Mouse (Mus musculus): ENCODE measurements around the gene Nfu1. TPM values are rescaled to one million over a fixed set of nuclear protein-coding genes. Genes with fewer than 3 reads are reported as not detected.

Gene Nfu1
- polyA plus RNA-seq, 1 experiment: 88.5 TPM

- Histone ChIP-seq H3K4me3 (replicated peaks; ENCODE audit: extremely low read depth, low read depth, low read length) (no peak overlapping the region), H3K4me1 (ENCODE audit: control insufficient read depth, insufficient read depth, low read length) (no peaks in the 10 kb centered on the region)
- WGBS: 70% methylated on average over 3 of the region's 3 CpGs
- peak; percentile 34 for DNase-seq
- TF ChIP-seq CTCF (IDR thresholded peaks at IDR 0.05; ENCODE audit: insufficient read depth, low read length) (no peak), POLR2A (IDR thresholded peaks at IDR 0.05; ENCODE audit: borderline replicate concordance, extremely low read depth, low read depth, low read length) (no peak)
Measured at GRCm38 (mm10) chr6:86991041-86991440, 18.0 kb upstream of the Nfu1 start.

- WGBS: 94% methylated on average over 8 of the region's 8 CpGs
- TF ChIP-seq POLR2A (IDR thresholded peaks at IDR 0.05; ENCODE audit: borderline replicate concordance, extremely low read depth, low read depth, low read length) (no peak), CTCF (IDR thresholded peaks at IDR 0.05; ENCODE audit: insufficient read depth, low read length) (no peak)
- Histone ChIP-seq H3K4me3 (replicated peaks; ENCODE audit: extremely low read depth, low read depth, low read length) (no peak overlapping the region), H3K4me1 (ENCODE audit: control insufficient read depth, insufficient read depth, low read length) (no peaks in the 10 kb centered on the region)
- DNase-seq: no peak
Measured at GRCm38 (mm10) chr6:86992349-86992748, 16.7 kb upstream of the Nfu1 start.

- WGBS: 69% methylated on average over 4 of the region's 4 CpGs
Measured at GRCm38 (mm10) chr6:86994254-86994653, 14.8 kb upstream of the Nfu1 start.

GRCm38 (mm10) chr6:86996629-86997307 is 12.3 kb upstream of the Nfu1 start:
- H3K4me1 ChIP-seq (ENCODE audit: control insufficient read depth, insufficient read depth, low read length): no peaks in the 10 kb centered on the region
- DNase-seq: no peak
- WGBS: 78% methylated on average over 5 of the region's 5 CpGs
- no peak overlapping the region for H3K4me3 ChIP-seq (replicated peaks; ENCODE audit: extremely low read depth, low read depth, low read length)
- TF ChIP-seq POLR2A (IDR thresholded peaks at IDR 0.05; ENCODE audit: borderline replicate concordance, extremely low read depth, low read depth, low read length) (no peak), CTCF (IDR thresholded peaks at IDR 0.05; ENCODE audit: insufficient read depth, low read length) (no peak)

More at GRCm38 (mm10) chr6:86994254-86994653, 14.8 kb upstream of the Nfu1 start:
- H3K4me3 ChIP-seq (replicated peaks; ENCODE audit: extremely low read depth, low read depth, low read length): no peak overlapping the region
- TF ChIP-seq POLR2A (IDR thresholded peaks at IDR 0.05; ENCODE audit: borderline replicate concordance, extremely low read depth, low read depth, low read length): no peak
- no peak for TF ChIP-seq CTCF (IDR thresholded peaks at IDR 0.05; ENCODE audit: insufficient read depth, low read length)
- DNase-seq: no peak
- H3K4me1 ChIP-seq (ENCODE audit: control insufficient read depth, insufficient read depth, low read length): no peaks in the 10 kb centered on the region

GRCm38 (mm10) chr6:86997360-86997759 is 11.7 kb upstream of the Nfu1 start:
- TF ChIP-seq CTCF (IDR thresholded peaks at IDR 0.05; ENCODE audit: insufficient read depth, low read length) (no peak), POLR2A (IDR thresholded peaks at IDR 0.05; ENCODE audit: borderline replicate concordance, extremely low read depth, low read depth, low read length) (no peak)
- DNase-seq: no peak
- Histone ChIP-seq H3K4me3 (replicated peaks; ENCODE audit: extremely low read depth, low read depth, low read length) (no peak overlapping the region), H3K4me1 (ENCODE audit: control insufficient read depth, insufficient read depth, low read length) (no peaks in the 10 kb centered on the region)
- WGBS: 89% methylated on average over 6 of the region's 6 CpGs

GRCm38 (mm10) chr6:87001995-87002394 is 7.0 kb upstream of the Nfu1 start:
- TF ChIP-seq CTCF (IDR thresholded peaks at IDR 0.05; ENCODE audit: insufficient read depth, low read length): no peak
- TF ChIP-seq POLR2A (IDR thresholded peaks at IDR 0.05; ENCODE audit: borderline replicate concordance, extremely low read depth, low read depth, low read length): no peak
- WGBS: 88% methylated on average over 6 of the region's 6 CpGs
- 0 out of 2 replicates have a peak, but pooled peaks cover 2% of the 10 kb centered on the region for H3K4me1 ChIP-seq (ENCODE audit: control insufficient read depth, insufficient read depth, low read length)
- no peak for DNase-seq
- H3K4me3 ChIP-seq (replicated peaks; ENCODE audit: extremely low read depth, low read depth, low read length): no peak overlapping the region

GRCm38 (mm10) chr6:87002521-87003055 is 6.4 kb upstream of the Nfu1 start:
- DNase-seq: peak; percentile 82

GRCm38 (mm10) chr6:87004099-87004498 is 4.9 kb upstream of the Nfu1 start:
- 0 out of 2 replicates have a peak, but pooled peaks cover 2% of the 10 kb centered on the region for H3K4me1 ChIP-seq (ENCODE audit: control insufficient read depth, insufficient read depth, low read length)
- TF ChIP-seq POLR2A (IDR thresholded peaks at IDR 0.05; ENCODE audit: borderline replicate concordance, extremely low read depth, low read depth, low read length) (no peak), CTCF (IDR thresholded peaks at IDR 0.05; ENCODE audit: insufficient read depth, low read length) (no peak)
- 85% methylated on average over 2 of the region's 2 CpGs for WGBS
- H3K4me3 ChIP-seq (replicated peaks; ENCODE audit: extremely low read depth, low read depth, low read length): no peak overlapping the region
- no peak for DNase-seq

More at GRCm38 (mm10) chr6:87002521-87003055, 6.4 kb upstream of the Nfu1 start:
- H3K4me1 ChIP-seq (ENCODE audit: control insufficient read depth, insufficient read depth, low read length): 0 out of 2 replicates have a peak, but pooled peaks cover 2% of the 10 kb centered on the region
- no peak for TF ChIP-seq POLR2A (IDR thresholded peaks at IDR 0.05; ENCODE audit: borderline replicate concordance, extremely low read depth, low read depth, low read length)
- TF ChIP-seq CTCF (IDR thresholded peaks at IDR 0.05; ENCODE audit: insufficient read depth, low read length): peak; percentile 65
- peak overlapping the region; percentile 48 for H3K4me3 ChIP-seq (replicated peaks; ENCODE audit: extremely low read depth, low read depth, low read length)
- WGBS: 31% methylated on average over 8 of the region's 8 CpGs

GRCm38 (mm10) chr6:87005577-87005976 is 3.5 kb upstream of the Nfu1 start:
- DNase-seq: no peak
- Histone ChIP-seq H3K4me3 (replicated peaks; ENCODE audit: extremely low read depth, low read depth, low read length) (no peak overlapping the region), H3K4me1 (ENCODE audit: control insufficient read depth, insufficient read depth, low read length) (peaks cover 2% of the 10 kb centered on the region; the same call in 1 of the 2 replicates)
- TF ChIP-seq CTCF (IDR thresholded peaks at IDR 0.05; ENCODE audit: insufficient read depth, low read length) (no peak), POLR2A (IDR thresholded peaks at IDR 0.05; ENCODE audit: borderline replicate concordance, extremely low read depth, low read depth, low read length) (no peak)

All from lung, adult 2 months (tissue).